Mouse (Mus musculus): Measurements from ENCODE around the gene Thpo. TPM values are rescaled to one million over a fixed set of nuclear protein-coding genes. Genes with fewer than 3 reads are reported as not detected.

The Thpo gene
- 5.1 and 6.1 TPM in 2 replicates for polyA plus RNA-seq (2012; rRNA removed)

DNA sequence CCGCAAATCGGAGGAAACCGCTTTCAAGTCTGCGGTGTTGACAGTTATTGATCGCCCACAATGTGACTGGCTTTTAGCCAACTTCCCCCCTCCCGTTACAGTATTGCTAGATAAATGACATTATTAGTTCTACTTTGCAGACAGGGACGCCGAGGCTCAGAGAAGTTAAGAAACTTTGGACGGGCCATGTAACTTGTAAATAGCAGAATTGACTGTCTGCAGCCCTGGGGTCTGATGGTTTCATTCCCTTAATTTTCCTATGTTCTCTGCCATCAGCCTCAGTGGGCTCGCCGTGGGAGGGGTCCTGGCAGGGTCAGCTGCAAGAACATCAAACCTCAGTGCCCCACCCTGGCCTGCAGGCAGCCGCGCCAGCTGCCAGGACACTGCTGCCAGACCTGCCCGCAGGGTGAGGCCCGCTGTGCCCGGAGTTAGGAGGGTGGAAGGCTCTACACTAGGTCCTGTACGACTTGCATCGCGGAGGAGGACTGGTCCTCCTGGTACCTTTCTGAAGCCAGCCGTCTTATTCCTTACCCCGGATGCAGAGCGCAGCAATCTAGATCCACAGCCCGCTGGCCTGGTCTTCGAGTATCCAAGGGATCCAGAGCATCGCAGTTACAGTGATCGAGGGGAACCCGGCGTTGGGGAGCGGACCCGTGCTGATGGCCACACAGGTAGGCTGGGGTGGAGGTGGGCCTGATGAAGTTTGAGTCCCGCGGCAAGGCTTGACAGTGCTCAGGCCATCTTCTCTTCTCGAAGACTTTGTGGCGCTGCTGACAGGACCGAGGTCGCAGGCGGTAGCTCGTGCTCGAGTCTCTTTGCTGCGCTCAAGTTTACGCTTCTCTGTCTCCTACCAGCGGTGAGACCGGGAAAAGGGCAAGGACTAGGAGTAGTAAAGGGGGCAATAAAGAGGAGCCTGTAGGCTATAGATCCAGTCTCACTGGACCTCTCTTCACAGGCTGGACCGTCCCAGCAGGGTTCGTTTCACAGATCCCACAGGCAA lies at the start of gene Thpo:
Gene Thpo (minus strand): TSS at position 781 of the 1,000 bp plus-strand sequence.

DNA sequence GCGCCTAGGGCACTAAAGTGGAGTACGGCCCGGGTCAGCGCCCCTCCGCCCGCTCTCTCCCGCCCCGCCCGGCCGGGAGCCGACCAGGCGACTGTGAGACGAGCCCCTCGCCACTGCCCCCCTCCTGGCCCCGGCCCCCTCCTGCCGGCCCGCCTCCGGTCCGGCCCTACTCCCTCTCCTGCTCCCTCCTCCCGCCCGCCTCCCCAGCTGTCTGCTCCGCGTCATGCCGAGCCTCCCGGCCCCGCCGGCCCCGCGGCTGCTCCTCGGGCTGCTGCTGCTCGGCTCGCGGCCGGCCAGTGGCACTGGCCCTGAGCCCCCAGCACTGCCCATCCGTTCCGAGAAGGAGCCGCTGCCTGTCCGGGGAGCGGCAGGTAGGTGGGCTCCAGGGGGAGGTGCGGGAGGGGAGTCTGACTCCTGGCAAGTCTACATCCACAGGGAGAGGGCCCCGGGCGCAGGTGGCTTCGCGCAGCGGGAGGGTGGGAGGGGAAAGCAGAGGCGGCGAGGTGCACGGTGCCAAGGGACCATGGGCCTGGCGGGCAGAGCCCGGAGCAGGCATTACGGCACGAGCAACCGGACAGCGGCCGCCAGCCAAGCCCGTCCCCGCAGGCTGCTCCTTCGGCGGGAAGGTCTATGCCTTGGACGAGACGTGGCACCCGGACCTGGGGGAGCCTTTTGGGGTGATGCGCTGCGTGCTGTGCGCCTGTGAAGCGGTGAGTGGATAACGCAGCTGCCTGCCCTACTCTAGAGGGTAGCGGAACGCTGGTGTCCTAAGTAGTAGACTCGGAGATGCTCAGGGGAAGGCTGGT lies 1.2 kb downstream of the Thpo start, which contains the start of gene Chrd:
Gene Chrd (plus strand): TSS at position 203 of the 806 bp plus-strand sequence.

DNA sequence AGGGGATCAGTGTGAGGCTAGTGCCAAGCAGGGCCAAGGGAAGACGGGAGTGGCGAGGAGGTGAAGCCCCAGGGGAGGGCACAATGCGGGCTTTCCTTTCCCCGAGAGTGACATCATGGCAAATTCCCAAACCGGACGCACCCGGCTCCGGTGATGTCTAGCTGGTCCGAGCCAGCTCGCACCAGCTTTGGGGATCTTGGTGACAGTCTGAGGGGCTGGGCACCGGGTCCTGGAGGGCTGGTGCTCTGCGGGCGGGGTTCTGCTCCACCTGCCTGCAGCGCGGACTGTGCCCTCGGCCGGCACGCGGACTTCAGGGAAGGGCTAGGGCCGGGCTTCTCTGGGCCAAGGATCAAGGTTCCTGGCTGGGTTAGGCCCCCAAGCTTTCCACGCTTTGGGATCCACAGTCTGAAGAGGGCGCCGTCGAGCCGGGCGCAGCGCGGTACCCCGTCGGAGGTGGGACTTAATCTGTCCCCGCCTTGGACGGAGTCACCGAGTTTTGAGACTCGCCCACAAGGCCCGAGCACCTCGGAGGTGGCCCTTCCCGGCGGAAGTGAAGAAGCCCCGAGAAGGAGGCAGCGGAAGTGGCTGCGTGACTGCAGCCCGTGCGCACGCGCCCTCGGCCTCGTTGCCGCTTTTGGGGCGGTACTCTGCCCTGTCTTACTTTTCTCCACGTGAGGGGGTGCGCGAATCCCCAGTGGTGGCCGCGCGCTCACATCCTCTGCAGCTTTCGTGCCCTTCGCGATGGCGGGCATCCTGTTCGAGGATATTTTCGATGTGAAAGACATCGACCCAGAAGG lies 16.9 kb downstream of the Thpo start, which contains the start of the genes Polr2h and Clcn2:
Gene Polr2h (plus strand): TSS at position 485 of the 797 bp plus-strand sequence.
Gene Clcn2 (minus strand): TSS at position 566 of the 797 bp plus-strand sequence.

DNA sequence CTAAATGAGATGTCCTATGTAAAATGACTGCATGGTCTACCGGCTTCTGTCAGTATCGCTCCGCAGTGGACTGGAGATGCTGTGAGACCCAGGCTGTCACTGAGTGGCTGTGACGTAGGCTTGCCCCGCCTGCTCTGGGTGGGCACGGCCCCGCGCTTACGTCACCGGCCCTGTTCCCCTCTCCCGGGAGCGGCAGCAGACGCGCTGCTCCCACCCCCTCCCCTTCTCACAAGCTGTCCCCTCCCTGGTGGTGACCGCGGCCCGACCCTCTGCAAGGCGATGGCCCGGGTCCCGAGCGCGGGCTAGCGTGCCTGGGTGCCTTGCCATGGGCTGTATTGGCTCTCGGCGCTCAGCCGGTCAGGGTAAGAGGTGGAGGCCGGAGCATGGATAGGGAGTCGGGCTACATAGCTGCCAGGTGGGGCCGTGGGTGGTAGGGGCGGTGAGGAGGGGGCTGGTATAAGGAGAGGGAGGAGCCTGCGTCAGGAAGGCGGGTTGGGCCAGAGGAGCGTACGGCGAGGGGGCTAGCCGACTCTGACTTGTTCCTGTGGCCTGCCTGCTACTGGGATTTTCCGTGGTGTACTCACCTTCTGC lies 41.1 kb downstream of the Thpo start, which contains the start of gene Fam131a:
Gene Fam131a (plus strand): TSS at position 131 of the 591 bp plus-strand sequence.

Other genes starting within 250 kb of the Thpo start
- gene Eif2b5, start 235.7 kb downstream of the Thpo start, polyA plus RNA-seq (2012; rRNA removed), result 16.9 and 17.2 TPM in 2 replicates
- 5.8 and 8.0 TPM in 2 replicates for gene Dvl3, start 217.5 kb downstream of the Thpo start, polyA plus RNA-seq (2012; rRNA removed)
- gene Ap2m1, start 199.0 kb downstream of the Thpo start, polyA plus RNA-seq (2012; rRNA removed), result 288 and 314 TPM in 2 replicates
- gene Abcf3, start 185.9 kb downstream of the Thpo start, polyA plus RNA-seq (2012; rRNA removed), result 15.9 and 18.1 TPM in 2 replicates
- gene Vwa5b2, start 145.0 kb downstream of the Thpo start, polyA plus RNA-seq (2012; rRNA removed), result 0.01 and 0.06 TPM in 2 replicates
- 11.2 and 11.3 TPM in 2 replicates for gene Eef1akmt4, start 122.9 kb downstream of the Thpo start, polyA plus RNA-seq (2012; rRNA removed)
- gene Gm49333, start 122.9 kb downstream of the Thpo start, polyA plus RNA-seq (2012; rRNA removed), result not detected in 2 replicates
- gene Alg3, start 122.8 kb downstream of the Thpo start, polyA plus RNA-seq (2012; rRNA removed), result 6.8 and 8.4 TPM in 2 replicates
- 0.12 and 0.17 TPM in 2 replicates for gene Camk2n2, start 113.2 kb downstream of the Thpo start, polyA plus RNA-seq (2012; rRNA removed)
- gene Ece2, start 104.7 kb downstream of the Thpo start, polyA plus RNA-seq (2012; rRNA removed), result 0.08 and 0.12 TPM in 2 replicates
- 60.9 and 63.6 TPM in 2 replicates for gene Psmd2, start 82.9 kb downstream of the Thpo start, polyA plus RNA-seq (2012; rRNA removed)
- 81.5 and 99.1 TPM in 2 replicates for gene Eif4g1, start 66.2 kb downstream of the Thpo start, polyA plus RNA-seq (2012; rRNA removed)
- gene Fam131a, start 41.3 kb downstream of the Thpo start, polyA plus RNA-seq (2012; rRNA removed), result 1.7 and 2.2 TPM in 2 replicates
- gene Polr2h, start 16.8 kb downstream of the Thpo start, polyA plus RNA-seq (2012; rRNA removed), result 17.4 and 17.9 TPM in 2 replicates
- 13.0 and 19.6 TPM in 2 replicates for gene Clcn2, start 16.8 kb downstream of the Thpo start, polyA plus RNA-seq (2012; rRNA removed)
- gene Chrd, start 1.4 kb downstream of the Thpo start, polyA plus RNA-seq (2012; rRNA removed), result 1.4 and 2.0 TPM in 2 replicates